Mouse (Mus musculus): Measurements from ENCODE around the gene Mad2l1bp.

- TF ChIP-seq POLR2A (IDR thresholded peaks at IDR 0.05; ENCODE audit: low read depth, low read length) (no peak), CTCF (IDR thresholded peaks at IDR 0.05; ENCODE audit: extremely low read depth, insufficient read length, insufficient replicate concordance, low read depth, low read length) (no peak)
Observed at GRCm38 (mm10) chr17:46117623-46118422, 35.5 kb downstream of the Mad2l1bp start.

Measured in small intestine, adult 2 months (tissue).